Mouse (Mus musculus) MEL (cell line): ENCODE measurements at regions not wholly inside any gene's neighbourhood (a gene's known extent, or its start where the extent isn't known, plus 50 kb on each side); places are given as distances from the start of the nearest gene placed in this dataset.

Experiments used
- DNase-seq: peaks from one replicate; pipeline ENCODE4 v3.0.0; 2011; ENCODE audit warnings: low read depth, low spot score
- H3K27ac ChIP-seq: 2 replicates; pipeline ENCODE4 v1.5.1; 2012; ENCODE audit warnings: low read depth, mild to moderate bottlenecking, control low read depth, low read length, moderate library complexity; ENCODE audit not compliant: control insufficient read depth
- H3K27me3 ChIP-seq, 2 experiments: fragments of 150-350 bp in 1 of 2; sonication (generic) in 1 of 2; 2 replicates each; pipeline ENCODE4 v1.6.1; 2012; ENCODE audit warnings: low read length in 2 of 2, mild to moderate bottlenecking in 2 of 2, improper control_type of control experiment in 1 of 2, moderate library complexity in 1 of 2; ENCODE audit not compliant: insufficient read depth in 2 of 2, control insufficient read depth in 1 of 2
- H3K36me3 ChIP-seq, 2 experiments: 2 replicates each; pipeline ENCODE4 v1.6.1; 2012 to 2014; ENCODE audit warnings: low read length in 2 of 2, improper control_type of control experiment in 1 of 2, inconsistent platforms in 1 of 2, mild to moderate bottlenecking in 1 of 2; ENCODE audit not compliant: insufficient read depth in 2 of 2, control insufficient read depth in 1 of 2
- H3K4me1 ChIP-seq, 2 experiments: fragments of 150-350 bp in 1 of 2; sonication (generic) in 1 of 2; 2 replicates each; pipeline ENCODE4 v1.6.1; 2012; ENCODE audit warnings: low read length in 2 of 2, improper control_type of control experiment in 1 of 2, mild to moderate bottlenecking in 1 of 2; ENCODE audit not compliant: insufficient read depth in 2 of 2, control insufficient read depth in 1 of 2
- H3K4me3 ChIP-seq, 2 experiments: fragments of 150-350 bp in 1 of 2; sonication (generic) in 1 of 2; 2 replicates each; pipeline ENCODE4 v1.5.1; 2012; ENCODE audit warnings: low read depth in 2 of 2, low read length in 2 of 2, mild to moderate bottlenecking in 2 of 2, moderate library complexity in 2 of 2, control low read depth in 1 of 2, improper control_type of control experiment in 1 of 2; ENCODE audit not compliant: control insufficient read depth in 1 of 2, insufficient read depth in 1 of 2
- H3K79me2 ChIP-seq: 2 replicates; pipeline ENCODE4 v1.6.1; 2012; ENCODE audit warnings: mild to moderate bottlenecking, low read length, moderate library complexity; ENCODE audit not compliant: control insufficient read depth, poor library complexity, insufficient read depth
- H3K9ac ChIP-seq: 2 replicates; pipeline ENCODE4 v1.6.1; 2012; ENCODE audit warnings: low read depth, mild to moderate bottlenecking, control low read depth, low read length, moderate library complexity; ENCODE audit not compliant: control insufficient read depth, poor library complexity, severe bottlenecking
- H3K9me3 ChIP-seq: fragments of 150-350 bp; sonication (generic); replicated peaks from 2 replicates; pipeline ENCODE4 v1.6.1; 2012; ENCODE audit warnings: mild to moderate bottlenecking, low read length, improper control_type of control experiment, moderate library complexity; ENCODE audit not compliant: insufficient read depth
- CHD2 ChIP-seq: IDR thresholded peaks from 2 replicates; pipeline ENCODE4 v1.6.1; 2011; ENCODE audit warnings: low read length, improper control_type of control experiment
- CTCF ChIP-seq, 3 experiments: IDR thresholded peaks in 2 of 3; conservative IDR thresholded peaks in 1 of 3; 2 replicates each; pipeline ENCODE4 v1.5.1; 2011 to 2012; ENCODE audit warnings: low read length in 3 of 3, low read depth in 2 of 3, mild to moderate bottlenecking in 2 of 3, improper control_type of control experiment in 1 of 3, inconsistent platforms in 1 of 3, mixed read lengths in 1 of 3, moderate library complexity in 1 of 3; ENCODE audit not compliant: control insufficient read depth in 1 of 3, insufficient read depth in 1 of 3, poor library complexity in 1 of 3, severe bottlenecking in 1 of 3
- EP300 ChIP-seq, 2 experiments: IDR thresholded peaks; 2 replicates each; pipeline ENCODE4 v1.6.1; 2011; ENCODE audit warnings: improper control_type of control experiment in 2 of 2, low read length in 2 of 2, low read depth in 1 of 2, mild to moderate bottlenecking in 1 of 2
- ETS1 ChIP-seq: IDR thresholded peaks from 2 replicates; pipeline ENCODE4 v1.6.1; 2012; ENCODE audit warnings: low read depth, mild to moderate bottlenecking, inconsistent platforms, low read length, improper control_type of control experiment, moderate library complexity
- JUND ChIP-seq: IDR thresholded peaks from 2 replicates; pipeline ENCODE4 v1.6.1; 2011; ENCODE audit warnings: low read depth, mild to moderate bottlenecking, improper control_type of control experiment, low read length
- KAT2A ChIP-seq: conservative IDR thresholded peaks from 2 replicates; pipeline ENCODE4 v1.6.1; 2012; ENCODE audit warnings: low read depth, low read length, improper control_type of control experiment, inconsistent platforms
- MAX ChIP-seq: IDR thresholded peaks from 2 replicates; pipeline ENCODE4 v1.6.1; 2011; ENCODE audit warnings: low read length, improper control_type of control experiment
- MAZ ChIP-seq: IDR thresholded peaks from 2 replicates; pipeline ENCODE4 v1.6.1; 2012; ENCODE audit warnings: low read depth, mild to moderate bottlenecking, inconsistent platforms, low read length, improper control_type of control experiment
- MXI1 ChIP-seq: IDR thresholded peaks from 2 replicates; pipeline ENCODE4 v1.6.1; 2011; ENCODE audit warnings: mild to moderate bottlenecking, low read depth, low read length, improper control_type of control experiment
- MYB ChIP-seq: IDR thresholded peaks from 2 replicates; pipeline ENCODE4 v1.6.1; 2011; ENCODE audit warnings: mild to moderate bottlenecking, low read depth, low read length, improper control_type of control experiment
- MYC ChIP-seq: IDR thresholded peaks from 2 replicates; pipeline ENCODE4 v1.6.1; 2011; ENCODE audit warnings: low read depth, mild to moderate bottlenecking, low read length, improper control_type of control experiment, moderate library complexity
- NELFE ChIP-seq: IDR thresholded peaks from 2 replicates; pipeline ENCODE4 v1.6.1; 2011; ENCODE audit warnings: low read depth, low read length, improper control_type of control experiment
- POLR2A ChIP-seq, 2 experiments: IDR thresholded peaks; 2 replicates each; pipeline ENCODE4 v1.6.1; 2011 to 2012; ENCODE audit warnings: low read length in 2 of 2, mild to moderate bottlenecking in 2 of 2, control low read depth in 1 of 2, improper control_type of control experiment in 1 of 2, low read depth in 1 of 2, moderate library complexity in 1 of 2; ENCODE audit not compliant: control insufficient read depth in 1 of 2, insufficient read depth in 1 of 2, poor library complexity in 1 of 2
- POLR2AphosphoS2 ChIP-seq: IDR thresholded peaks from 2 replicates; pipeline ENCODE4 v1.6.1; 2011; ENCODE audit warnings: low read length, improper control_type of control experiment
- POLR2AphosphoS5 ChIP-seq: IDR thresholded peaks from 2 replicates; pipeline ENCODE4 v1.6.1; 2012; ENCODE audit warnings: low read depth, borderline replicate concordance, mild to moderate bottlenecking, inconsistent platforms, low read length, moderate library complexity, mixed read lengths
- RAD21 ChIP-seq: IDR thresholded peaks from 2 replicates; pipeline ENCODE4 v1.6.1; 2011; ENCODE audit warnings: mild to moderate bottlenecking, low read depth, low read length, improper control_type of control experiment
- RCOR1 ChIP-seq: IDR thresholded peaks from 2 replicates; pipeline ENCODE4 v1.6.1; 2012; ENCODE audit warnings: low read depth, mild to moderate bottlenecking, inconsistent platforms, low read length, improper control_type of control experiment
- SIN3A ChIP-seq: IDR thresholded peaks from 2 replicates; pipeline ENCODE4 v1.6.1; 2012; ENCODE audit warnings: low read length, improper control_type of control experiment, inconsistent platforms
- SMC3 ChIP-seq: IDR thresholded peaks from 2 replicates; pipeline ENCODE4 v1.6.1; 2011; ENCODE audit warnings: low read depth, low read length, improper control_type of control experiment
- UBTF ChIP-seq: IDR thresholded peaks from 2 replicates; pipeline ENCODE4 v1.6.1; 2012; ENCODE audit warnings: low read depth, mild to moderate bottlenecking, inconsistent platforms, low read length, improper control_type of control experiment, moderate library complexity, borderline replicate concordance; ENCODE audit not compliant: insufficient read depth
- USF1 ChIP-seq: IDR thresholded peaks from 2 replicates; pipeline ENCODE4 v1.6.1; 2014; ENCODE audit warnings: low read depth, mild to moderate bottlenecking, inconsistent platforms, low read length, improper control_type of control experiment, moderate library complexity
- USF2 ChIP-seq, 2 experiments: IDR thresholded peaks; 2 replicates each; pipeline ENCODE4 v1.6.1; 2011 to 2012; ENCODE audit warnings: improper control_type of control experiment in 2 of 2, low read length in 2 of 2, borderline replicate concordance in 1 of 2, inconsistent platforms in 1 of 2, low read depth in 1 of 2, mild to moderate bottlenecking in 1 of 2; ENCODE audit not compliant: insufficient read depth in 1 of 2
- ZC3H11A ChIP-seq: IDR thresholded peaks from 2 replicates; pipeline ENCODE4 v1.6.1; 2012; ENCODE audit warnings: low read depth, mild to moderate bottlenecking, inconsistent platforms, low read length, improper control_type of control experiment
- ZMIZ1 ChIP-seq: IDR thresholded peaks from 2 replicates; pipeline ENCODE4 v1.6.1; 2012; ENCODE audit warnings: low read depth, mild to moderate bottlenecking, inconsistent platforms, low read length, improper control_type of control experiment, moderate library complexity

DNA sequence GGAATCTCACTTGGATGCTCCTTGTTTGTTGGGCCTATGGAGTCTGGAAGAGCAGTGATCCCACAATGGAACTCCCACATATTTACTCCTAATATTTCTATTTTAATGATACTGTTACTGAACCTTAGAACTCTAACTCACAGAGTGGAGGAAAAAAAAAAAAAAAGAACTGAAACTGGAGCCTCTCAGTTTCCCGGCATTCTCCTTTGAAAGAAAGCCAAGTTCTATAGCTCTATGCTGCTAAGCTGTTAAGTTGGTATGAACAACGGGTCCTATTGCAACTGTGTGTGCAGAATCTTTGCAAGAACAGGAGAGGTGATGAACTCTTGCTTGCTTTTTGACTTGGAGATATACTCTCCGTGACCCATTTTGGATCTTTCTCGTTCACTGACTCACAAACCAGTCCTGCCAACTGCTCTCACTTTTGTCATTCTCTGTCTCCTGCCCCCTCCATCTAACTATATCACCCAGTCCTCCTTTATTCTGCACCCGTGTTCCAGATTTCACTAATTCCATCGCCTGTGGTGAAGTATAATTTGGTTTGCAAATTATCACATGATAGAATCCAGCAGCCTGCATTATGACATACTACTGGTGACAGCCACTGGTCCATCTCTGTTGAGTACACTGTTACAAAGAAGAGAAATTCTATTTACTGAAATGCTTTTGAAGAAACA, 92.6 kb upstream of the Ctsc start:
- Histone ChIP-seq H3K27ac (no peak overlapping the region), H3K9ac (no peak overlapping the region), H3K9me3 (no peaks in the 10 kb centered on the region), H3K27me3 (peaks cover 1 to 3% of the 10 kb centered on the region in 2 experiments; a peak in 1 of 4 replicates), H3K4me3 (no peak overlapping the region), H3K79me2 (no peaks in the 10 kb centered on the region), H3K36me3 (no peaks in the 10 kb centered on the region), H3K4me1 (no peaks in the 10 kb centered on the region)
- TF ChIP-seq EP300 (IDR thresholded peaks at IDR 0.05; ENCODE audit: low read depth in 1 of 2, low read length in 2 of 2) (no peak), RCOR1 (no peak), UBTF (no peak), POLR2AphosphoS2 (no peak), CTCF (IDR thresholded peaks at IDR 0.05 in 2 of 3, conservative IDR thresholded peaks at IDR 0.05 in 1 of 3; ENCODE audit: control insufficient read depth in 1 of 3, insufficient read depth in 1 of 3, low read depth in 2 of 3, low read length in 3 of 3, poor library complexity in 1 of 3, severe bottlenecking in 1 of 3) (no peak), MYB (no peak), CHD2 (no peak), MXI1 (no peak), NELFE (no peak), MYC (no peak), KAT2A (no peak), ETS1 (no peak), ZMIZ1 (no peak), ZC3H11A (no peak), POLR2A (IDR thresholded peaks at IDR 0.05; ENCODE audit: control insufficient read depth in 1 of 2, insufficient read depth in 1 of 2, low read depth in 1 of 2, low read length in 2 of 2, poor library complexity in 1 of 2) (no peak), POLR2AphosphoS5 (no peak), SMC3 (no peak), MAX (no peak)
- no peak for DNase-seq

DNA sequence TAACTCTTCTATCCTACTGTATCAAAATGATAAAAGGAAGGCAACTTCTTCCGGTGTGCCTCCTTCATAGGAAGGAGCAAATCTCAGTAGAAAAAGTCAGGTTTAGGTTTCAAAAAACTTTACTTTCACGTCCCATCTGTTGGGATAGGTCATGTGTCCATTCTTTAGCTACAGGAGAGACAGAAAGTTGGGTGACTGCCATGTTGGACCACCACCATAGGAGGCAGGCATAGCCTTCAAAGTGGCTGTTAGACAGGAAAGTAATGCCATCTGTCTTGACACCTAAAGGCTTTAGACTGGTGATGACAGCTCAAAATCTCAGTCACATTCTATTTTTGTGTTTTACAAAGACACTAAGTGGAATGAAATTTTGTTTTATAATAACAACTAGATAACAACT, 90.3 kb upstream of the Ctsc start:
- no peaks in the 10 kb centered on the region for H3K36me3 ChIP-seq
- no peak for TF ChIP-seq MAZ
- TF ChIP-seq MYC, result no peak
- no peak for TF ChIP-seq ETS1
- no peak for TF ChIP-seq NELFE
- TF ChIP-seq USF1, result no peak
- no peak for TF ChIP-seq USF2 (IDR thresholded peaks at IDR 0.05; ENCODE audit: borderline replicate concordance in 1 of 2, insufficient read depth in 1 of 2, low read depth in 1 of 2, low read length in 2 of 2)
- TF ChIP-seq RCOR1, result no peak
- TF ChIP-seq RAD21, result no peak
- no peak for TF ChIP-seq ZMIZ1
- no peak for TF ChIP-seq JUND
- TF ChIP-seq CTCF (IDR thresholded peaks at IDR 0.05 in 2 of 3, conservative IDR thresholded peaks at IDR 0.05 in 1 of 3; ENCODE audit: control insufficient read depth in 1 of 3, insufficient read depth in 1 of 3, low read depth in 2 of 3, low read length in 3 of 3, poor library complexity in 1 of 3, severe bottlenecking in 1 of 3), result no peak
- no peak for TF ChIP-seq SIN3A
- no peak for TF ChIP-seq POLR2AphosphoS2
- TF ChIP-seq EP300 (IDR thresholded peaks at IDR 0.05; ENCODE audit: low read depth in 1 of 2, low read length in 2 of 2), result no peak
- TF ChIP-seq, all 39 proteins: peak for 0
- Histone ChIP-seq H3K4me1 (no peaks in the 10 kb centered on the region), H3K27me3 (peaks cover 1 to 3% of the 10 kb centered on the region in 2 experiments; a peak in 1 of 4 replicates), H3K4me3 (no peak overlapping the region), H3K79me2 (no peaks in the 10 kb centered on the region), H3K9ac (no peak overlapping the region), H3K9me3 (no peaks in the 10 kb centered on the region), H3K27ac (no peak overlapping the region)
- DNase-seq, result no peak
